ENCODE assay signal across 13 mouse cellular contexts in the genomic region with DNA sequence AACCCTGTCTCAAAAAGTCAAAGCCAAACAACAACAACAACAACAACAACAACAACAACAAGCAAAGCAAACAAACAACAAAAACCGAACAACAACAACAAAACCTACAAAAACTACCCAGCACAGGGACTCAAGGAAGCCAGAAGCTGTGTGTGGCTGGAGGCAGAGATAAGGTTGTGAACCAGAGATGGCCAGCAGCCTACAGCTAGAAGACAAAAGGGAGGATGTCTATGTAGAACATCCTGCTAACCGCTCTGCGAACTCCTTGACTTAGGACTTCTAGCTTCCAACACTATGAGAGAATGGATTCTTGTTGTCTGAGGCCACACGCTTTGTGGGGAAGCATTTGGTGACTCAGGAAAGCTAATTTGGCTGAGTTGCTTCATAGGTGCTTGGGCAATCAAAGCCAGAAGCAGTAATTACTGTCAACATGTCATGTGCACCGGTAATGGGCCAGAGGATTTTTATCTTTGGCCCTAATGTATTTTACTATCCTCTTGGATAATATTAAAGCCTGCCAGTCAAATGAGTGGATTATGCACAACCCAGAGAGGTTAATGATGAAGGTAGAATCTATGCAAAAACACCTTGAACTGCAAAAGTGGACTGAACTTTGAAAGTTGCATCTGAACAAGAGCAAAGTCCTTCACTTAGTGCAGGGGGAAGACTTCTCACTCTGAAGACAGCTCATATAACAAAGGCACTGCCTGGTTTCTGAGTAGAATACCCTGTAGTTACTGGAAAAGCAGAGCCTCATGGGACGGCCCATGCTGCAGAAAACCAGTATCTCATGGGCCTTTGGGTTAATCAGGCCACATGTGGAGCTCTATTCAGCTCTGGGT. TPM values are rescaled to one million over a fixed set of nuclear protein-coding genes. Genes with fewer than 3 reads are reported as not detected.
DNase-seq lines count a peak whose midpoint lies in the region; ATAC-seq and TF ChIP-seq lines count a peak whose summit lies in the region.
"Had no signal": no experiment of that assay in that cellular context is flagged by ENCODE, and none has a peak within 500 bp of the region (broad histone marks: within the 10 kb centered on the region; RNA-seq: fewer than 3 reads in every experiment).

No protein-coding gene starts in this region.

- H3K36me3 ChIP-seq in heart, postnatal 0 days (replicated peaks; ENCODE audit: control insufficient read depth, insufficient read depth, low read length) = no peaks in the 10 kb centered on the region
- no peaks in the 10 kb centered on the region for H3K36me3 ChIP-seq in liver, postnatal 0 days (replicated peaks; ENCODE audit: insufficient read depth, low read length)
- H3K36me3 ChIP-seq in hindbrain, postnatal 0 days (ENCODE audit: insufficient read depth, low read length) = no peaks in the 10 kb centered on the region
- H3K36me3 ChIP-seq: limb, embryonic 12.5 days had no signal

- H3K4me3 ChIP-seq in heart, postnatal 0 days (ENCODE audit: low read depth, low read length) = no peak overlapping the region
- no peak overlapping the region for H3K4me3 ChIP-seq in liver, postnatal 0 days (ENCODE audit: low read depth, low read length)
- H3K4me3 ChIP-seq in hindbrain, postnatal 0 days (ENCODE audit: low read length) = no peak overlapping the region
- H3K4me3 ChIP-seq: erythroblast, embryonic 14.5 days; limb, embryonic 12.5 days had no signal

- no peak overlapping the region for H3K9ac ChIP-seq in heart, postnatal 0 days (replicated peaks; ENCODE audit: low read depth, low read length)
- no peak overlapping the region for H3K9ac ChIP-seq in liver, postnatal 0 days (replicated peaks)
- H3K9ac ChIP-seq in hindbrain, postnatal 0 days (replicated peaks; ENCODE audit: low read length) = no peak overlapping the region
- H3K9ac ChIP-seq: limb, embryonic 12.5 days had no signal

- H3K4me1 ChIP-seq in heart, postnatal 0 days (ENCODE audit: control insufficient read depth, insufficient read depth) = peaks cover 11% of the 10 kb centered on the region
- H3K4me1 ChIP-seq in liver, postnatal 0 days (ENCODE audit: insufficient read depth) = peaks cover 31% of the 10 kb centered on the region
- H3K4me1 ChIP-seq in hindbrain, postnatal 0 days (ENCODE audit: insufficient read depth, low read length) = no peaks in the 10 kb centered on the region

- H3K27me3 ChIP-seq in heart, postnatal 0 days (ENCODE audit: control insufficient read depth, insufficient read depth, low read length) = no peaks in the 10 kb centered on the region
- peaks cover 7% of the 10 kb centered on the region for H3K27me3 ChIP-seq in Patski
- H3K27me3 ChIP-seq in liver, postnatal 0 days (ENCODE audit: insufficient read depth, low read length) = no peaks in the 10 kb centered on the region
- H3K27me3 ChIP-seq in hindbrain, postnatal 0 days (ENCODE audit: insufficient read depth, low read length) = no peaks in the 10 kb centered on the region
- H3K27me3 ChIP-seq: limb, embryonic 12.5 days had no signal

- POLR2A ChIA-PET in Patski (lab: Charles Lee) = interaction anchor here (0.7 kb wide), 1 partner anchor 9 kb away, joined by 3 read pairs; no protein-coding TSS in a partner anchor

- CTCF ChIA-PET in Patski (lab: Charles Lee) = interaction anchor here (1.1 to 1.9 kb wide), 3 partner anchors 9 to 21 kb away, joined by 3 to 6 read pairs (median 5); no protein-coding TSS in a partner anchor

- 59% methylated on average over 6 of the region's 6 CpGs for WGBS in heart, postnatal 0 days
- 52% methylated on average over 6 of the region's 6 CpGs for WGBS in liver, postnatal 0 days (ENCODE audit: insufficient replicate concordance)
- 88% methylated on average over 6 of the region's 6 CpGs for WGBS in hindbrain, postnatal 0 days

- in situ Hi-C loops in Patski (cut with MboI; ENCODE audit: low pct_unique_long_range_greater_than_20kb) = no loop called here

- TF ChIP-seq EP300 in heart, postnatal 0 days (IDR thresholded peaks at IDR 0.05; ENCODE audit: low read depth) = no peak
- peak; percentile 28; the same call in 1 of the 2 replicates for TF ChIP-seq EP300 in liver, postnatal 0 days (IDR thresholded peaks at IDR 0.05; ENCODE audit: low read depth)

- H3K9me3 ChIP-seq in heart, postnatal 0 days (replicated peaks; ENCODE audit: control insufficient read depth, low read length) = no peaks in the 10 kb centered on the region
- no peaks in the 10 kb centered on the region for H3K9me3 ChIP-seq in liver, postnatal 0 days (ENCODE audit: low read length)
- no peaks in the 10 kb centered on the region for H3K9me3 ChIP-seq in hindbrain, postnatal 0 days (ENCODE audit: low read length)
- H3K9me3 ChIP-seq: limb, embryonic 12.5 days had no signal

- TF ChIP-seq CTCF in heart, postnatal 0 days (IDR thresholded peaks at IDR 0.05; ENCODE audit: low read depth) = no peak
- TF ChIP-seq CTCF in Patski (IDR thresholded peaks at IDR 0.05) = no peak
- no peak for TF ChIP-seq CTCF in liver, postnatal 0 days (IDR thresholded peaks at IDR 0.05; ENCODE audit: low read depth)
- TF ChIP-seq CTCF in hindbrain, postnatal 0 days (IDR thresholded peaks at IDR 0.05; ENCODE audit: low read depth) = no peak

- peak overlapping the region; percentile 15; the same call in 1 of the 2 replicates for H3K27ac ChIP-seq in heart, postnatal 0 days (ENCODE audit: low read depth)
- H3K27ac ChIP-seq in liver, postnatal 0 days (ENCODE audit: low read depth) = peak overlapping the region; percentile 58
- H3K27ac ChIP-seq in hindbrain, postnatal 0 days = no peak overlapping the region
- H3K27ac ChIP-seq: limb, embryonic 12.5 days had no signal

- H3K4me2 ChIP-seq in heart, postnatal 0 days (ENCODE audit: low read depth, low read length) = no peak overlapping the region
- H3K4me2 ChIP-seq in liver, postnatal 0 days (ENCODE audit: low read depth, low read length) = no peak overlapping the region
- H3K4me2 ChIP-seq in hindbrain, postnatal 0 days (ENCODE audit: low read depth, low read length) = no peak overlapping the region
- H3K4me2 ChIP-seq: limb, embryonic 12.5 days had no signal

- no peak for DNase-seq in heart, postnatal 0 days (ENCODE audit: low spot score)
- no peak for DNase-seq in heart, adult 8-10 months (ENCODE audit: low spot score)
- peak; percentile 42 for DNase-seq in Patski (ENCODE audit: low read depth, low spot score)
- DNase-seq in gonadal fat pad, adult 2 months (ENCODE audit: low read depth) = peak; percentile 91
- DNase-seq in liver, postnatal 0 days = peak; percentile 42
- no peak for DNase-seq in testis, postnatal 10 days (ENCODE audit: low spot score)
- DNase-seq in frontal cortex, adult 2 months (ENCODE audit: extremely low spot score in 1 of 2, low spot score in 1 of 2) = no peak
- DNase-seq in hindbrain, postnatal 0 days (ENCODE audit: low spot score) = no peak
- DNase-seq: thymus, postnatal 14 days had no signal

- no peak; the same call in 1 of the 2 replicates for ATAC-seq in heart, postnatal 0 days (ENCODE audit: insufficient read depth, low read depth)
- ATAC-seq in Patski = peak; percentile 44
- peak; percentile 64 for ATAC-seq in liver, postnatal 0 days
- ATAC-seq in hindbrain, postnatal 0 days = no peak

RNA-seq across cellular contexts. Expression of a gene that starts 45.5 kb away (rescaled TPM):
- total RNA-seq in heart, postnatal 0 days (2014; rRNA removed; ENCODE audit: low replicate concordance) = not detected in 2 replicates
- not detected in 2 replicates for polyA plus RNA-seq in heart, postnatal 0 days (2015; fragmentation: Nextera tagmentation; extraction: Ambion mirVana)
- not detected for total RNA-seq in heart, adult 8-10 months (2022)
- not detected for polyA plus RNA-seq in Patski (2021)
- 0.25 and 0.30 TPM in 2 replicates for polyA plus RNA-seq in gonadal fat pad, adult 2 months (2012; rRNA removed)
- polyA plus RNA-seq in liver, postnatal 0 days (2015; fragmentation: Nextera tagmentation; extraction: Ambion mirVana) = not detected in 2 replicates
- not detected in 2 replicates for polyA plus RNA-seq in frontal cortex, adult 2 months (2012; rRNA removed)
- total RNA-seq in hindbrain, postnatal 0 days (2014; rRNA removed) = not detected in 2 replicates
- polyA plus RNA-seq in hindbrain, postnatal 0 days (2015; fragmentation: Nextera tagmentation; extraction: Ambion mirVana) = 0.33 and 0.52 TPM in 2 replicates
- total RNA-seq: gastrocnemius, adult 18-20 months; hematopoietic stem cell, adult 5-6 weeks had no signal
- polyA plus RNA-seq: erythroblast, embryonic 14.5 days; limb, embryonic 12.5 days had no signal

RNA-seq across cellular contexts. Expression of a gene that starts 53.9 kb away (rescaled TPM):
- 1.7 and 2.6 TPM in 2 replicates for total RNA-seq in heart, postnatal 0 days (2014; rRNA removed; ENCODE audit: low replicate concordance)
- polyA plus RNA-seq in heart, postnatal 0 days (2015; fragmentation: Nextera tagmentation; extraction: Ambion mirVana) = 1.9 and 3.2 TPM in 2 replicates
- under 1 TPM; 0.19 to 0.40 (median 0.25) TPM for total RNA-seq in heart, adult 8-10 months (2022)
- polyA plus RNA-seq in Patski (2021) = 0.04 TPM
- polyA plus RNA-seq in gonadal fat pad, adult 2 months (2012; rRNA removed) = 0.04 TPM in 1 of 2 replicates, not detected in the other
- polyA plus RNA-seq in liver, postnatal 0 days (2015; fragmentation: Nextera tagmentation; extraction: Ambion mirVana) = 0.81 and 1.0 TPM in 2 replicates
- polyA plus RNA-seq in frontal cortex, adult 2 months (2012; rRNA removed) = 0.04 TPM in 1 of 2 replicates, not detected in the other
- total RNA-seq in hindbrain, postnatal 0 days (2014; rRNA removed) = not detected in 2 replicates
- 0.16 TPM in 1 of 2 replicates, not detected in the other for polyA plus RNA-seq in hindbrain, postnatal 0 days (2015; fragmentation: Nextera tagmentation; extraction: Ambion mirVana)
- total RNA-seq: gastrocnemius, adult 18-20 months had no signal
- polyA plus RNA-seq: erythroblast, embryonic 14.5 days had no signal

Comparison
In these comparisons a context has a peak if more than half of its experiments do, and no peak if none do; other contexts are left out.
1. ATAC-seq: peak in Patski (single experiment) and liver, postnatal 0 days (single experiment); none in heart, postnatal 0 days (single experiment) and hindbrain, postnatal 0 days (single experiment).
2. DNase-seq: peak in Patski (single experiment), gonadal fat pad, adult 2 months (single experiment) and liver, postnatal 0 days (single experiment); none in heart, postnatal 0 days (single experiment), heart, adult 8-10 months (single experiment), testis, postnatal 10 days (single experiment), frontal cortex, adult 2 months (0 of 2) and hindbrain, postnatal 0 days (single experiment).